Mouse (Mus musculus) thymus, adult 2 months (tissue): Measurements from ENCODE around the gene Ahcyl2.

Source experiments
- CTCF ChIP-seq: fragments of 200-500 bp; IDR thresholded peaks from 2 replicates; pipeline ENCODE4 v1.5.1; 2012; ENCODE audit warnings: mild to moderate bottlenecking, control low read depth, low read length, moderate library complexity, borderline replicate concordance; ENCODE audit not compliant: control insufficient read depth, poor library complexity, insufficient read depth; ENCODE audit errors: extremely low read depth
- POLR2A ChIP-seq: fragments of 200-500 bp; IDR thresholded peaks from 2 replicates; pipeline ENCODE4 v1.6.1; 2012; ENCODE audit warnings: mild to moderate bottlenecking, low read length, control low read depth, moderate library complexity; ENCODE audit not compliant: control insufficient read depth, poor library complexity, insufficient read depth; ENCODE audit errors: extremely low read depth

GRCm38 (mm10) chr6:29847643-29848166, 79.9 kb downstream of the Ahcyl2 start:
- TF ChIP-seq CTCF (no peak), POLR2A (no peak)
